Mouse (Mus musculus) adrenal gland, postnatal 10 days (tissue): Measurements from ENCODE around the gene Eps15l1. TPM values are rescaled to one million over a fixed set of nuclear protein-coding genes. Genes with fewer than 3 reads are reported as not detected.

Source experiments
- microRNA-seq: library from miRNA; unstranded; fragments of <30 nt; microRNA quantifications from one replicate; pipeline ENCODE4 v1.2.0, GENCODE M21; 2021
- total RNA-seq, 2 experiments: library from RNA; stranded (reverse); gene quantifications; 2 replicates each; pipeline ENCODE4 v1.2.3; 2021

Gene Eps15l1
- total RNA-seq, 2 experiments from 2014 or later, result 41.6 to 63.1 TPM

Small RNA genes within 50 kb of the gene (microRNA-seq; reads per million reads assigned to microRNA genes)
- 1.8 reads per million for gene Mir7068

Other genes starting within 250 kb of the Eps15l1 start
- under 1 TPM; 0.21 to 0.27 TPM for gene Hsh2d, start 231.8 kb downstream of the Eps15l1 start, total RNA-seq
- gene Cib3, start 208.6 kb downstream of the Eps15l1 start, total RNA-seq, result not detected
- gene Gm11034, start 207.8 kb downstream of the Eps15l1 start, total RNA-seq, result not detected
- 10 to 100 TPM; 43.8 to 46.8 TPM for gene Fam32a, start 201.7 kb downstream of the Eps15l1 start, total RNA-seq
- 10 to 100 TPM; 66.8 to 81.0 TPM for gene Ap1m1, start 181.4 kb downstream of the Eps15l1 start, total RNA-seq
- 10 to 100 TPM; 18.5 to 18.7 TPM for gene Gm10282, start 116.2 kb downstream of the Eps15l1 start, total RNA-seq
- gene Klf2, start 102.4 kb downstream of the Eps15l1 start, total RNA-seq, result 10 to 100 TPM; 48.0 to 99.9 TPM
- 1 to 10 TPM; 4.0 to 4.1 TPM for gene Calr3, start 22.4 kb upstream of the Eps15l1 start, total RNA-seq
- 10 to 100 TPM in 1 of 2 experiments, 1 to 10 TPM in 1; 6.8 to 12.7 TPM for gene 1700030K09Rik, start 22.4 kb upstream of the Eps15l1 start, total RNA-seq
- gene Cherp, start 53.8 kb upstream of the Eps15l1 start, total RNA-seq, result 10 to 100 TPM; 49.2 to 57.8 TPM
- gene Slc35e1, start 71.2 kb upstream of the Eps15l1 start, total RNA-seq, result 10 to 100 TPM; 28.1 to 29.6 TPM
- gene Med26, start 126.8 kb upstream of the Eps15l1 start, total RNA-seq, result 10 to 100 TPM; 10.1 to 10.2 TPM
- gene Smim7, start 149.6 kb upstream of the Eps15l1 start, total RNA-seq, result 10 to 100 TPM; 95.5 to 97.2 TPM
- gene Tmem38a, start 150.6 kb upstream of the Eps15l1 start, total RNA-seq, result 10 to 100 TPM; 25.7 to 71.4 TPM
- gene Nwd1, start 225.3 kb upstream of the Eps15l1 start, total RNA-seq, result under 1 TPM; 0.51 to 0.73 TPM